In genomic region chr8:92791999-92792398, GRCm38 (mm10) we compare ENCODE assay signal across 6 mouse cellular contexts. TPM values are rescaled to one million over a fixed set of nuclear protein-coding genes. Genes with fewer than 3 reads are reported as not detected.
DNase-seq lines count a peak whose midpoint lies in the region; ATAC-seq and TF ChIP-seq lines count a peak whose summit lies in the region.
"Not testable (repeated sequence)": the region's sequence is repeated elsewhere in the genome, so short reads cannot be mapped to it uniquely, and the experiment has no call there.

No protein-coding gene starts in this region.

- not testable (repeated sequence) for H3K27ac ChIP-seq in ES-E14 (ENCODE audit: insufficient read depth, low read depth, low read length, poor library complexity, severe bottlenecking); heart, adult 2 months; liver, embryonic 14.5 days; lung, postnatal 0 days (ENCODE audit: low read length)

- not testable (repeated sequence) for H3K9me3 ChIP-seq in ES-E14 (ENCODE audit: control insufficient read depth, insufficient read depth, low read depth, low read length); liver, embryonic 14.5 days (ENCODE audit: control insufficient read depth, low read length); lung, postnatal 0 days (ENCODE audit: low read length)

- peak; percentile 17; the same call in 1 of the 2 replicates for TF ChIP-seq CTCF in heart, adult 2 months (IDR thresholded peaks at IDR 0.05)
- TF ChIP-seq CTCF in liver, embryonic 14.5 days (IDR thresholded peaks at IDR 0.05; ENCODE audit: low read depth) = peak; percentile 23; the same call in 1 of the 2 replicates
- peak; percentile 17; the same call in 1 of the 2 replicates for TF ChIP-seq CTCF in lung, postnatal 0 days (IDR thresholded peaks at IDR 0.05)

- not testable (repeated sequence) for TF ChIP-seq POLR2A in heart, adult 2 months (IDR thresholded peaks at IDR 0.05; ENCODE audit: insufficient read depth, low read depth, low read length)

- not testable (repeated sequence) for H3K27me3 ChIP-seq in heart, adult 2 months (ENCODE audit: control insufficient read depth, insufficient read depth, low read length); liver, embryonic 14.5 days (ENCODE audit: control insufficient read depth, insufficient read depth, low read length); lung, postnatal 0 days (replicated peaks; ENCODE audit: insufficient read depth, low read length)

- H3K4me1 ChIP-seq in ES-E14 (ENCODE audit: control insufficient read depth in 2 of 2, insufficient read depth in 2 of 2, low read length in 2 of 2, poor library complexity in 1 of 2); heart, adult 2 months (ENCODE audit: control insufficient read depth, insufficient read depth, low read length); liver, embryonic 14.5 days (replicated peaks; ENCODE audit: control insufficient read depth in 2 of 2, insufficient read depth in 2 of 2, low read length in 1 of 2); lung, postnatal 0 days (ENCODE audit: insufficient read depth, low read depth, low read length): not testable (repeated sequence)

- TF ChIP-seq EP300 in heart, adult 2 months (IDR thresholded peaks at IDR 0.05; ENCODE audit: insufficient read depth, low read depth, low read length); liver, embryonic 14.5 days (IDR thresholded peaks at IDR 0.05; ENCODE audit: low read depth); lung, postnatal 0 days (IDR thresholded peaks at IDR 0.05): not testable (repeated sequence)

- H3K4me3 ChIP-seq in ES-E14 (ENCODE audit: insufficient read depth in 1 of 2, low read depth in 1 of 2, low read length in 2 of 2, poor library complexity in 1 of 2, severe bottlenecking in 1 of 2); heart, adult 2 months; liver, embryonic 14.5 days (ENCODE audit: insufficient read depth in 1 of 2, low read depth in 2 of 2, low read length in 2 of 2); lung, postnatal 0 days (ENCODE audit: low read depth, low read length): not testable (repeated sequence)

- intact Hi-C loops in heart, adult 2 months (cut with DNase I) = not testable (repeated sequence)

- H3K36me3 ChIP-seq in ES-E14 (ENCODE audit: control insufficient read depth, insufficient read depth, low read length, poor library complexity, severe bottlenecking); heart, adult 2 months (ENCODE audit: control insufficient read depth, insufficient read depth, low read length); liver, embryonic 14.5 days (replicated peaks; ENCODE audit: control insufficient read depth, insufficient read depth, low read depth); lung, postnatal 0 days (ENCODE audit: insufficient read depth, low read length): not testable (repeated sequence)

- H3K4me2 ChIP-seq in liver, embryonic 14.5 days (ENCODE audit: low read depth); lung, postnatal 0 days (replicated peaks; ENCODE audit: low read depth, low read length): not testable (repeated sequence)

- H3K9ac ChIP-seq in ES-E14 (ENCODE audit: insufficient read depth, low read depth, low read length, poor library complexity, severe bottlenecking); heart, adult 2 months (ENCODE audit: low read depth, low read length); liver, embryonic 14.5 days (replicated peaks); lung, postnatal 0 days (replicated peaks; ENCODE audit: low read depth): not testable (repeated sequence)

- not testable (repeated sequence) for ATAC-seq in liver, embryonic 14.5 days (ENCODE audit: insufficient read depth); lung, postnatal 0 days

- DNase-seq in ES-E14 (ENCODE audit: low read depth, low spot score); heart, adult 2 months; liver, embryonic 14.5 days (ENCODE audit: low read depth in 3 of 3, low spot score in 3 of 3); lung, postnatal 0 days (ENCODE audit: low spot score): not testable (repeated sequence)
- DNase-seq in R1 (ENCODE audit: low read depth, low spot score) = peak; percentile 49
- peak; percentile 3 for DNase-seq in kidney, adult 9 months

- not testable (repeated sequence) for H3K79me2 ChIP-seq in heart, adult 2 months (replicated peaks; ENCODE audit: control insufficient read depth, insufficient read depth, low read length)

- in situ Hi-C loops in ES-E14 (cut with MboI; ENCODE audit: low sequenced_read_pairs in 2 of 2, unreplicated experiment in 2 of 2) = not testable (repeated sequence)

- 88% methylated on average over 2 of the region's 2 CpGs for WGBS in heart, adult 2 months
- WGBS in liver, embryonic 14.5 days (ENCODE audit: insufficient replicate concordance) = 50% methylated on average over 2 of the region's 2 CpGs
- WGBS in lung, postnatal 0 days = 82% methylated on average over 2 of the region's 2 CpGs

TF ChIP-seq in ES-E14, 5 proteins besides CTCF, POLR2A, EP300 and RAD21:
- peak; percentile 58; the same call in 1 of the 2 replicates for TF ChIP-seq ZC3H11A (IDR thresholded peaks at IDR 0.05; ENCODE audit: borderline replicate concordance, low read depth, low read length)

RNA-seq across cellular contexts. Expression of gene Mmp2, which starts 35.1 kb away (rescaled TPM):
- total RNA-seq in ES-E14 (2012; rRNA removed) = 36.9 and 54.8 TPM in 2 replicates
- 10 to 100 TPM; 53.9 to 70.9 TPM for total RNA-seq in heart, adult 2 months (2021)
- 67.4 and 113 TPM in 2 replicates for polyA plus RNA-seq in heart, adult 2 months (2012; rRNA removed)
- 4.2 and 5.4 TPM in 2 replicates for polyA plus RNA-seq in liver, embryonic 14.5 days (2012; rRNA removed)
- polyA plus RNA-seq in liver, embryonic 14.5 days (2014; fragmentation: Nextera tagmentation; extraction: Ambion mirVana) = 8.1 and 8.8 TPM in 2 replicates
- polyA plus RNA-seq in lung, postnatal 0 days (2015; fragmentation: Nextera tagmentation; extraction: Ambion mirVana) = 161 and 195 TPM in 2 replicates
